Mouse (Mus musculus) heart, embryonic 10.5 days (tissue): ENCODE measurements around the gene Prmt7. TPM values are rescaled to one million over a fixed set of nuclear protein-coding genes. Genes with fewer than 3 reads are reported as not detected.

ENCODE experiments used
- DNase-seq: peaks from one replicate; pipeline ENCODE4 v3.0.0-alpha.2; 2017; ENCODE audit warnings: low spot score
- H3K27ac ChIP-seq: fragments of 300-500 bp; sonication (generic); 2 replicates; pipeline ENCODE4 v1.5.1; 2016; ENCODE audit warnings: mild to moderate bottlenecking
- H3K27me3 ChIP-seq: fragments of 300-500 bp; sonication (generic); 2 replicates; pipeline ENCODE4 v1.6.1; 2016; ENCODE audit warnings: mild to moderate bottlenecking; ENCODE audit not compliant: poor library complexity, insufficient read depth, severe bottlenecking
- H3K36me3 ChIP-seq: fragments of 300-500 bp; sonication (generic); 2 replicates; pipeline ENCODE4 v1.6.1; 2016; ENCODE audit warnings: mild to moderate bottlenecking, moderate library complexity
- H3K4me1 ChIP-seq: fragments of 300-500 bp; sonication (generic); 2 replicates; pipeline ENCODE4 v1.6.1; 2016; ENCODE audit warnings: mild to moderate bottlenecking
- H3K4me3 ChIP-seq: fragments of 300-500 bp; sonication (generic); 2 replicates; pipeline ENCODE4 v1.5.1; 2016; ENCODE audit warnings: mild to moderate bottlenecking, moderate library complexity
- H3K9me3 ChIP-seq: fragments of 300-500 bp; sonication (generic); 2 replicates; pipeline ENCODE4 v1.6.1; 2016; ENCODE audit warnings: mild to moderate bottlenecking, moderate library complexity
- WGBS: fragments of 180-500 bp; shearing (Covaris S2); methylation state at CpG from one replicate; pipeline ENCODE4 v1.1.7; 2016; 5-methylcytosine and 5-hydroxymethylcytosine counted together
- polyA plus RNA-seq: library from polyadenylated mRNA; unstranded; fragments of >200 nt; fragmentation: Nextera tagmentation; extraction: Ambion mirVana; gene quantifications from 2 replicates; pipeline ENCODE4 v1.2.1, GENCODE M21; 2016

Prmt7 gene
- polyA plus RNA-seq, 1 experiment from 2014 or later = 63.9 TPM

- no peaks in the 10 kb centered on the region for H3K36me3 ChIP-seq
- peaks cover 5% of the 10 kb centered on the region; the same call in 1 of the 2 replicates for H3K27me3 ChIP-seq
- no peak for DNase-seq
- H3K4me1 ChIP-seq = peaks cover 47% of the 10 kb centered on the region
- no peak overlapping the region for H3K27ac ChIP-seq
- 88% methylated on average over 5 of the region's 5 CpGs for WGBS
- no peaks in the 10 kb centered on the region for H3K9me3 ChIP-seq
- H3K4me3 ChIP-seq = no peak overlapping the region
Observed at GRCm38 (mm10) chr8:106276709-106277317, 66.1 kb downstream of the Prmt7 start.

DNA sequence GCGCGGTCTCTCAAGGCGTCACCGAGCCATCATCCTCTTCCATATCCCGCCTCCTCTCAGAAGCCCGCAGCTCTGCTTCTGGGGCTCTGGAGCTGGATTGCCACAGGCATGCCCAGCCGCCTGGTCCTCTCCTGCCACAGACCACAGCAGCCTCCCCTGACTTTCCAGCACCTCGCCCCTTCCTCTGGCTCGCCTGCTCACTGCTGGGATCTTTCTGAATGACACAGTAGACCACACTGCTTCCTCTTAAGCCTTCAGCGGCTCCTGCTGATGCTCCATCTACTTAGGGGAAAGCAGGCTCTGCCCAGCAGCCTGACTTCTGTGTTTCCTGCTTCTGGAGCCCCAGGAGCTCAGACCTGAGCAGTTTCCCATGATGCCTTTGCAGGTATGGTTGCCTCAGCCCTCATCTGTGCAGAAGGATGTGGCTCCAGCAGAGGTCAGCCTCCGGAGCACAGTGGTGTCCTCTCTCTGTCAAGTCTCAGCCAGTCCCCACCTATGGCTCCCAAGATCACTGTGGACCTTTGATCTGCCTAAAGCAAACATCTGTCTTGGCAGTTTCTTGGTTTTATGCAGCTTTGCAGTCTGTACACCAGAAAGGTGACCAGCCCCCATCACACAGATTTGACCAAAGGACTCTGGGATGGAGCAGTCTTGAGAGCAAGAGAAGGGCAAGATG is 67.8 kb downstream of the Prmt7 start:
- H3K36me3 ChIP-seq = no peaks in the 10 kb centered on the region
- H3K4me3 ChIP-seq = no peak overlapping the region
- no peak for DNase-seq
- WGBS = 71% methylated on average over 11 of the region's 11 CpGs
- 0 out of 2 replicates have a peak overlapping the region, but pooled peaks have one; percentile 19 for H3K27ac ChIP-seq
- H3K4me1 ChIP-seq = peaks cover 32% of the 10 kb centered on the region
- H3K27me3 ChIP-seq = peaks cover 10% of the 10 kb centered on the region; the same call in 1 of the 2 replicates
- H3K9me3 ChIP-seq = no peaks in the 10 kb centered on the region

- Histone ChIP-seq H3K4me3 (no peak overlapping the region), H3K27me3 (peaks cover 10% of the 10 kb centered on the region; the same call in 1 of the 2 replicates), H3K4me1 (peaks cover 32% of the 10 kb centered on the region), H3K9me3 (no peaks in the 10 kb centered on the region), H3K27ac (peak overlapping the region; percentile 65), H3K36me3 (no peaks in the 10 kb centered on the region)
- 23% methylated on average over 5 of the region's 5 CpGs for WGBS
- DNase-seq = no peak
Observed at GRCm38 (mm10) chr8:106280154-106280553, 69.4 kb downstream of the Prmt7 start.

DNA sequence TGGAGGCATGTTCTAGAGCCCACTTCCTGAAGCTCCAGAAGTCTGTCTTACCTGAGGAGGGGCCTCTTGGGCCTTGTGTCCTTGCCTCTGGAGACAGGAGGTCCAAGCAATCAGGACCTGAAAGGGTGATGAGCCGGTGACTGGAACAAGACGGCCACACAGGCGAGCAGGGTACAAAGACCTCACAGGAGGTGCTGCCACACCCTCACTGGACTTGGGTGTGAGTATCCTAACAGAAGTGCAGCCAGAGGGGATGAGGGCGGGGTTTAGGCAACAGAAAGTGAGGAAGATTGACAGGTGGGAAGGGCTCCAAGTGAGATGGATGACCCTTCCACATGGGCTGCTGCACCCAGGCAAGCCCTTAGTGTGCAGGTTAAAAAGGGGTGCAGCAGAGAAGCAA is 70.1 kb downstream of the Prmt7 start:
- 53% methylated on average over 4 of the region's 4 CpGs for WGBS
- peak overlapping the region; percentile 33; the same call in 1 of the 2 replicates for H3K27ac ChIP-seq
- DNase-seq = no peak
- H3K4me1 ChIP-seq = peaks cover 32% of the 10 kb centered on the region
- no peaks in the 10 kb centered on the region for H3K9me3 ChIP-seq
- no peaks in the 10 kb centered on the region for H3K36me3 ChIP-seq
- H3K4me3 ChIP-seq = no peak overlapping the region
- peaks cover 10% of the 10 kb centered on the region; the same call in 1 of the 2 replicates for H3K27me3 ChIP-seq

- Histone ChIP-seq H3K27ac (no peak overlapping the region), H3K27me3 (no peaks in the 10 kb centered on the region)
- 43% methylated on average over 2 of the region's 2 CpGs for WGBS
Observed at GRCm38 (mm10) chr8:106287445-106287844, 76.7 kb downstream of the Prmt7 start.

DNA sequence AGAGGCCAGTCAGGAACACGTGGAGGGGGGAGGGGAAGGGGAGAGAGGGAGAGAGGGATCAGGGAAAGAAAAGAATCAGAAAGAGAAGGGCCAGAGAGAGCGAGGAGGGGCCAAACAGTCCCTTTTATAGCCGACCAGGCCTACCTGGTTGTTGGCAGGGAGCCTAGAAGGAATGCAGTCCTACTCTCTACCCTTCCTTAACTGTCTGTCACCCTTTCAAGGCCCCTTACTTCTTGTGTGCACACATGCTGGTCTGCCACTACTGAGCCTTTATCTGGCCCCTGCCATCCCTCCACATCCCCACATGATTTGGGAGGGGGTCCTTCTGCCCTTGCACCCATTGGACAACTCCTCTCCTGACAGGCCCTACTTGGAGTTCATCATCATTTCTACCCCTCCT is 78.0 kb downstream of the Prmt7 start:
- H3K27me3 ChIP-seq = no peaks in the 10 kb centered on the region
- no peak for DNase-seq
- WGBS = 45% methylated on average over 3 of the region's 3 CpGs
- H3K4me3 ChIP-seq = no peak overlapping the region
- peaks cover 9% of the 10 kb centered on the region for H3K4me1 ChIP-seq
- H3K27ac ChIP-seq = no peak overlapping the region
- H3K9me3 ChIP-seq = no peaks in the 10 kb centered on the region
- no peaks in the 10 kb centered on the region for H3K36me3 ChIP-seq

More at GRCm38 (mm10) chr8:106287445-106287844, 76.7 kb downstream of the Prmt7 start:
- Histone ChIP-seq H3K36me3 (no peaks in the 10 kb centered on the region), H3K9me3 (no peaks in the 10 kb centered on the region), H3K4me3 (no peak overlapping the region), H3K4me1 (peaks cover 9% of the 10 kb centered on the region)
- no peak for DNase-seq

- H3K36me3 ChIP-seq = no peaks in the 10 kb centered on the region
Observed at GRCm38 (mm10) chr8:106289464-106289863, 78.7 kb downstream of the Prmt7 start.

DNA sequence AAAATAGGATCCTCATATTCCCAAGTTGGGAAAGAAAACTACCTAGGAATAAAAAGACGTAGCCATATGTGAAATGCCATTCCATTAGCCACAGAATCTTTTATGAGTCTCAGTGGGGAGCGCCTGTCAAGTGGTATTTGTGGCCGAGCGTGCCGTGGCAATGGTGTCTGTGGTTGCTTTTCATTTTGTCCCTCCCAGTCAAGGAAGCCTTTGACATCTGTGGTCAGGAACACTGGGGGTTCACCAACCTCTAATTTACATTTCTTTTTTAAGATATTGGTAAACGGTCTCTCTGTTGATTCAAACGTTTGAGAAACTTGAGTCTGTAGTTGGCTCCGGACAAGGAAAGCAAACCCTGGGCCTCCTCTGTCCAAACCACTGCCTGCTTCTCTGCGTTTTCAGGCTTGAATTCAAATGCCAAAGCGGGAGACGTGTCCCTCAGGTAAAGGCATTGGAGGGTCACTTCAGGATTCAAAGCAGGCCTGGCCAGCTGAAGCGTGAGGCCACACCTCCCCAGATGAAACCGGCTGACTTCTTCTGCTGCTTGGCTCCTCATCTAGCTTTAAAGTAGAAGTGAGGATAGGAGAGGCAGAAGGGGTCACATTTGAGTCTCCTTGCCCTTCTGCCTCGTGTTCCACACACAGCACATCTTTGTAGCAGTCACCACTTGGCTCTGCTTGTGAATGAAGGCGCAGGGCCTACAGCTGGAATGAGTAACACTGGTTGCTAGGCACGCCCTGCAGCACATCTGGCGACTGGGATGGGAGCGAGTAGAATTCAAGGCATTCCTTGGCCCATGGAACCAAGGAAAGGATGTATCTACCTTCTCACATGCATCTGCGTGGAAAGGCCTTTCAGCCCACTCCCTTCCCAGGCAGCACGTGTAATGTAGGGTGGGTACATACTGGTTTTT is 82.0 kb downstream of the Prmt7 start:
- DNase-seq = no peak
- no peak overlapping the region for H3K27ac ChIP-seq
- H3K4me3 ChIP-seq = no peak overlapping the region
- H3K27me3 ChIP-seq = no peaks in the 10 kb centered on the region
- H3K9me3 ChIP-seq = no peaks in the 10 kb centered on the region
- H3K36me3 ChIP-seq = no peaks in the 10 kb centered on the region
- H3K4me1 ChIP-seq = peaks cover 5% of the 10 kb centered on the region
- WGBS = 77% methylated on average over 20 of the region's 20 CpGs

More at GRCm38 (mm10) chr8:106289464-106289863, 78.7 kb downstream of the Prmt7 start:
- no peaks in the 10 kb centered on the region for H3K9me3 ChIP-seq
- H3K27ac ChIP-seq = no peak overlapping the region
- peaks cover 9% of the 10 kb centered on the region for H3K4me1 ChIP-seq
- no peak for DNase-seq
- H3K27me3 ChIP-seq = no peaks in the 10 kb centered on the region
- WGBS = 55% methylated on average over 7 of the region's 7 CpGs
- no peak overlapping the region for H3K4me3 ChIP-seq

GRCm38 (mm10) chr8:106298261-106298660 is 87.5 kb downstream of the Prmt7 start:
- Histone ChIP-seq H3K27me3 (no peaks in the 10 kb centered on the region), H3K27ac (peak overlapping the region; percentile 12), H3K4me3 (no peak overlapping the region), H3K36me3 (no peaks in the 10 kb centered on the region), H3K4me1 (peaks cover 13% of the 10 kb centered on the region), H3K9me3 (no peaks in the 10 kb centered on the region)
- 47% methylated on average over 5 of the region's 5 CpGs for WGBS
- DNase-seq = no peak

GRCm38 (mm10) chr8:106298846-106299245 is 88.1 kb downstream of the Prmt7 start:
- no peaks in the 10 kb centered on the region for H3K36me3 ChIP-seq
- no peaks in the 10 kb centered on the region for H3K27me3 ChIP-seq
- DNase-seq = no peak
- H3K27ac ChIP-seq = peak overlapping the region; percentile 12; the same call in 1 of the 2 replicates
- H3K4me1 ChIP-seq = peaks cover 14% of the 10 kb centered on the region
- WGBS = 67% methylated on average over 1 of the region's 1 CpGs
- H3K4me3 ChIP-seq = no peak overlapping the region
- H3K9me3 ChIP-seq = no peaks in the 10 kb centered on the region

- Histone ChIP-seq H3K4me1 (peaks cover 21% of the 10 kb centered on the region), H3K36me3 (no peaks in the 10 kb centered on the region), H3K9me3 (no peaks in the 10 kb centered on the region), H3K27ac (no peak overlapping the region), H3K27me3 (no peaks in the 10 kb centered on the region), H3K4me3 (no peak overlapping the region)
- no peak for DNase-seq
- 81% methylated on average over 3 of the region's 3 CpGs for WGBS
Observed at GRCm38 (mm10) chr8:106299686-106300085, 89.0 kb downstream of the Prmt7 start.

- H3K4me3 ChIP-seq = no peak overlapping the region
- WGBS = 69% methylated on average over 9 of the region's 9 CpGs
- no peaks in the 10 kb centered on the region for H3K9me3 ChIP-seq
- no peak for DNase-seq
- H3K27me3 ChIP-seq = no peaks in the 10 kb centered on the region
- no peaks in the 10 kb centered on the region for H3K36me3 ChIP-seq
- no peak overlapping the region; the same call in 1 of the 2 replicates for H3K27ac ChIP-seq
- H3K4me1 ChIP-seq = peaks cover 21% of the 10 kb centered on the region
Observed at GRCm38 (mm10) chr8:106300739-106301715, 90.3 kb downstream of the Prmt7 start.
